ENCODE assay signal across 17 mouse cellular contexts in genomic region chr17:34563354-34563753, GRCm38 (mm10). TPM values are rescaled to one million over a fixed set of nuclear protein-coding genes. Genes with fewer than 3 reads are reported as not detected.
DNase-seq lines count a peak whose midpoint lies in the region; ATAC-seq and TF ChIP-seq lines count a peak whose summit lies in the region.
"Had no signal": no experiment of that assay in that cellular context is flagged by ENCODE, and none has a peak within 500 bp of the region (broad histone marks: within the 10 kb centered on the region; RNA-seq: fewer than 3 reads in every experiment).

No protein-coding gene starts in this region.

- in situ Hi-C loops in ES-E14 (cut with MboI; ENCODE audit: low sequenced_read_pairs in 2 of 2, unreplicated experiment in 2 of 2) = no loop called here

- H3K36me3 ChIP-seq in heart, embryonic 15.5 days = no peaks in the 10 kb centered on the region
- no peaks in the 10 kb centered on the region for H3K36me3 ChIP-seq in kidney, adult 2 months (ENCODE audit: control insufficient read depth, insufficient read depth, low read length)
- H3K36me3 ChIP-seq in ES-E14 (ENCODE audit: control insufficient read depth, insufficient read depth, low read length, poor library complexity, severe bottlenecking) = peaks cover 2% of the 10 kb centered on the region; the same call in 1 of the 2 replicates
- H3K36me3 ChIP-seq: embryonic facial prominence, embryonic 10.5 days; heart, embryonic 13.5 days; hindbrain, embryonic 13.5 days had no signal

- no peak for TF ChIP-seq POLR2A in kidney, adult 2 months (IDR thresholded peaks at IDR 0.05; ENCODE audit: low read depth, low read length)

- peaks cover 13% of the 10 kb centered on the region for H3K4me1 ChIP-seq in heart, embryonic 15.5 days (replicated peaks)
- H3K4me1 ChIP-seq in kidney, adult 2 months (ENCODE audit: control insufficient read depth, insufficient read depth, low read length) = no peaks in the 10 kb centered on the region
- peaks cover 16 to 32% of the 10 kb centered on the region in 2 experiments for H3K4me1 ChIP-seq in ES-E14 (ENCODE audit: control insufficient read depth in 2 of 2, insufficient read depth in 2 of 2, low read length in 2 of 2, poor library complexity in 1 of 2)
- H3K4me1 ChIP-seq: forebrain, embryonic 13.5 days had no signal

- H3K9ac ChIP-seq in heart, embryonic 15.5 days = no peak overlapping the region
- H3K9ac ChIP-seq in ES-E14 (ENCODE audit: insufficient read depth, low read depth, low read length, poor library complexity, severe bottlenecking) = peak overlapping the region; percentile 57
- H3K9ac ChIP-seq: forebrain, embryonic 13.5 days; forebrain, postnatal 0 days had no signal

- DNase-seq in heart, postnatal 4 days = no peak
- DNase-seq in kidney, adult 2 months = no peak
- no peak for DNase-seq in kidney, adult 8-10 months
- DNase-seq in ES-E14 (ENCODE audit: low read depth, low spot score) = no peak
- DNase-seq in thymus, postnatal 4 days = no peak
- no peak for DNase-seq in left cerebral cortex, postnatal 10 days (ENCODE audit: extremely low spot score in 1 of 2, low spot score in 2 of 2)
- DNase-seq: cerebellum, adult 2 months; cerebellum, postnatal 10 days; forebrain, postnatal 0 days had no signal

- H3K4me3 ChIP-seq in heart, embryonic 15.5 days = no peak overlapping the region
- H3K4me3 ChIP-seq in kidney, adult 2 months (ENCODE audit: insufficient read depth, low read depth, low read length) = no peak overlapping the region
- H3K4me3 ChIP-seq in ES-E14 (ENCODE audit: insufficient read depth in 1 of 2, low read depth in 1 of 2, low read length in 2 of 2, poor library complexity in 1 of 2, severe bottlenecking in 1 of 2) = peak overlapping the region in 1 of 2 experiments; percentile 11; a peak in 1 of 4 replicates
- H3K4me3 ChIP-seq: forebrain, embryonic 13.5 days; hindbrain, embryonic 13.5 days had no signal

- no peak for ATAC-seq in heart, embryonic 15.5 days (replicated peaks; ENCODE audit: insufficient number of reproducible peaks, insufficient read depth, low FRiP score, low read depth)
- ATAC-seq: forebrain, embryonic 13.5 days; forebrain, postnatal 0 days; hindbrain, postnatal 0 days; Patski had no signal

- TF ChIP-seq CTCF in kidney, adult 2 months (conservative IDR thresholded peaks at IDR 0.05; ENCODE audit: insufficient read depth, insufficient read length, low read depth, low read length) = no peak

- intact Hi-C loops in left cerebral cortex, postnatal 10 days (cut with DNase I) = no loop called here

- peak overlapping the region; percentile 36; the same call in 1 of the 2 replicates for H3K27ac ChIP-seq in heart, embryonic 15.5 days
- peak overlapping the region; percentile 52; the same call in 1 of the 2 replicates for H3K27ac ChIP-seq in kidney, adult 2 months (ENCODE audit: insufficient read depth, low read depth, low read length)
- H3K27ac ChIP-seq in ES-E14 (ENCODE audit: insufficient read depth, low read depth, low read length, poor library complexity, severe bottlenecking) = peak overlapping the region; percentile 56; the same call in 1 of the 2 replicates
- H3K27ac ChIP-seq: forebrain, embryonic 13.5 days; hindbrain, embryonic 13.5 days; hindbrain, postnatal 0 days had no signal

- WGBS in heart, embryonic 15.5 days = 64% methylated on average over 11 of the region's 11 CpGs
- 61% methylated on average over 11 of the region's 11 CpGs for WGBS in kidney, adult 2 months

- no peaks in the 10 kb centered on the region for H3K9me3 ChIP-seq in heart, embryonic 15.5 days (replicated peaks)
- no peaks in the 10 kb centered on the region for H3K9me3 ChIP-seq in ES-E14 (ENCODE audit: control insufficient read depth, insufficient read depth, low read depth, low read length)
- H3K9me3 ChIP-seq: embryonic facial prominence, embryonic 10.5 days; forebrain, embryonic 13.5 days; heart, embryonic 13.5 days; hindbrain, embryonic 13.5 days had no signal

- H3K27me3 ChIP-seq in heart, embryonic 15.5 days = peaks cover 4% of the 10 kb centered on the region; the same call in 1 of the 2 replicates
- no peaks in the 10 kb centered on the region for H3K27me3 ChIP-seq in kidney, adult 2 months (replicated peaks; ENCODE audit: control insufficient read depth, insufficient read depth, low read length)

- no peak overlapping the region for H3K4me2 ChIP-seq in heart, embryonic 15.5 days
- H3K4me2 ChIP-seq: forebrain, embryonic 13.5 days had no signal

TF ChIP-seq in ES-E14, 5 proteins besides CTCF, POLR2A, EP300 and RAD21:
- TF ChIP-seq CHD2 (IDR thresholded peaks at IDR 0.05; ENCODE audit: low read depth, low read length) (no peak), ZC3H11A (IDR thresholded peaks at IDR 0.05; ENCODE audit: borderline replicate concordance, low read depth, low read length) (no peak), ZNF384 (IDR thresholded peaks at IDR 0.05; ENCODE audit: low read depth, low read length) (no peak), MAFK (IDR thresholded peaks at IDR 0.05; ENCODE audit: insufficient read depth, low read depth, low read length) (no peak), HCFC1 (IDR thresholded peaks at IDR 0.05; ENCODE audit: borderline replicate concordance, insufficient read depth, low read length) (no peak)

RNA-seq across cellular contexts. Expression of gene Notch4, which starts 0.7 kb away (rescaled TPM):
- polyA plus RNA-seq in heart, embryonic 15.5 days (2015; fragmentation: Nextera tagmentation; extraction: Ambion mirVana) = 5.8 and 7.8 TPM in 2 replicates
- 10 to 100 TPM; 29.2 to 39.3 TPM for total RNA-seq in heart, postnatal 4 days (2021)
- polyA plus RNA-seq in kidney, adult 2 months (2012; rRNA removed) = 14.4 and 18.4 TPM in 2 replicates
- 14.0 and 24.7 TPM in 2 replicates for total RNA-seq in ES-E14 (2012; rRNA removed)
- total RNA-seq in left cerebral cortex, postnatal 10 days (2021) = 10 to 100 TPM; 10.6 to 12.0 TPM

RNA-seq across cellular contexts. Expression of gene Gpsm3, which starts 26.3 kb away (rescaled TPM):
- 5.5 and 13.1 TPM in 2 replicates for polyA plus RNA-seq in heart, embryonic 15.5 days (2015; fragmentation: Nextera tagmentation; extraction: Ambion mirVana)
- 1 to 10 TPM; 3.9 to 4.4 TPM for total RNA-seq in heart, postnatal 4 days (2021)
- polyA plus RNA-seq in kidney, adult 2 months (2012; rRNA removed) = 10.3 and 12.8 TPM in 2 replicates
- total RNA-seq in ES-E14 (2012; rRNA removed) = 4.9 and 5.8 TPM in 2 replicates
- total RNA-seq in left cerebral cortex, postnatal 10 days (2021) = 1 to 10 TPM; 3.1 to 4.1 TPM

RNA-seq across cellular contexts. Expression of gene Pbx2, which starts 27.7 kb away (rescaled TPM):
- 4.8 and 5.5 TPM in 2 replicates for polyA plus RNA-seq in heart, embryonic 15.5 days (2015; fragmentation: Nextera tagmentation; extraction: Ambion mirVana)
- total RNA-seq in heart, postnatal 4 days (2021) = 10 to 100 TPM; 34.6 to 39.5 TPM
- 51.3 and 56.2 TPM in 2 replicates for polyA plus RNA-seq in kidney, adult 2 months (2012; rRNA removed)
- total RNA-seq in ES-E14 (2012; rRNA removed) = 36.0 and 47.2 TPM in 2 replicates
- total RNA-seq in left cerebral cortex, postnatal 10 days (2021) = 10 to 100 TPM; 40.3 to 40.9 TPM

RNA-seq across cellular contexts. Expression of gene Ager, which starts 34.3 kb away (rescaled TPM):
- 6.4 and 12.3 TPM in 2 replicates for polyA plus RNA-seq in heart, embryonic 15.5 days (2015; fragmentation: Nextera tagmentation; extraction: Ambion mirVana)
- 1 to 10 TPM; 1.6 TPM for total RNA-seq in heart, postnatal 4 days (2021)
- 2.1 TPM in 2 replicates for polyA plus RNA-seq in kidney, adult 2 months (2012; rRNA removed)
- total RNA-seq in ES-E14 (2012; rRNA removed) = 2.3 and 2.5 TPM in 2 replicates
- total RNA-seq in left cerebral cortex, postnatal 10 days (2021) = 1 to 10 TPM in 1 of 2 experiments, under 1 TPM in 1; 0.97 to 1.3 TPM
- total RNA-seq: gastrocnemius, adult 18-20 months had no signal

RNA-seq across cellular contexts. Expression of gene Rnf5, which starts 40.1 kb away (rescaled TPM):
- 99.7 and 111 TPM in 2 replicates for polyA plus RNA-seq in heart, embryonic 15.5 days (2015; fragmentation: Nextera tagmentation; extraction: Ambion mirVana)
- total RNA-seq in heart, postnatal 4 days (2021) = 10 to 100 TPM; 40.6 to 40.8 TPM
- polyA plus RNA-seq in kidney, adult 2 months (2012; rRNA removed) = 208 and 256 TPM in 2 replicates
- total RNA-seq in ES-E14 (2012; rRNA removed) = 21.4 and 22.8 TPM in 2 replicates
- 100 to 1,000 TPM in 1 of 2 experiments, 10 to 100 TPM in 1; 94.8 to 101 TPM for total RNA-seq in left cerebral cortex, postnatal 10 days (2021)
